Mouse (Mus musculus): ENCODE measurements around the gene Neu2. TPM values are rescaled to one million over a fixed set of nuclear protein-coding genes. Genes with fewer than 3 reads are reported as not detected.

Neu2 gene
- polyA plus RNA-seq, 1 experiment, result 2.6 TPM

DNA sequence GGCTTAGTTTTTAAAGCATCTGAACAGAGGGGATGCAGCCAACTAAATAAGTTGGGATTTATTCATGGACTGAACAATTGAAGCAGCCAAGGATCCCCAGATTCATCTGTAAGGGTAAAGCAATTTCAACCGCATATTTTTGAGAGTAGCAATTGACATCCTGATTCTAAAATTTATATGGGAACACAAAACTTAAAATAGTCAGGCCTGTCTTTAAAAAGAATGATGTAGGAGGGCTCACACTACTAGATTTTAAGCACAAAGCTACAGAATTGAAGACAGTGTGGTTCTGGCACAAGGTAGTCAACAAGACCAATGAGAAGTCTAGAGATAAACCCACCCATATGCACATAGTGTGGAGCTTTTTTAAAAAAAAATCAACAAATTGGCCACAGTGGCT, 27.3 kb downstream of the Neu2 start:
- DNase-seq (ENCODE audit: low read depth), result no peak

DNA sequence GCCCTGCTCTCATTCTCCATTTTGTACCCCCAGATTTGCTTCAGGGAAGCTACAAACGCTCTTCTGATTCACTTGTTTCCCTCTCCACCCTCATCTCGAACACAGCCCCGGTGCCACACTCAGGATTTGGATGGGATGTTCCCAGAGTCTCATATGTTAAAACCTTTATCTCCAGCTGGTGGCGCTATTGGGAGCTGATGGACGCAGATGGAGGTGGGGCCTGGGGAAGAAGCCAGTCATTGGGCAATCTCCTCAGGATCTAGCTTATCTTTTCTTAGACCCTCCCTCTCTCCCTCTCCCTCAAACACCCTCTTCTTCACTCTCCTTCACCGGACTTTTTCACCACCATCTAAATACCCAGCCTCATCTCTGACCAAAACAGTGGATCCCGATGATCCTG, 31.9 kb downstream of the Neu2 start:
- DNase-seq (ENCODE audit: low read depth), result no peak

DNA sequence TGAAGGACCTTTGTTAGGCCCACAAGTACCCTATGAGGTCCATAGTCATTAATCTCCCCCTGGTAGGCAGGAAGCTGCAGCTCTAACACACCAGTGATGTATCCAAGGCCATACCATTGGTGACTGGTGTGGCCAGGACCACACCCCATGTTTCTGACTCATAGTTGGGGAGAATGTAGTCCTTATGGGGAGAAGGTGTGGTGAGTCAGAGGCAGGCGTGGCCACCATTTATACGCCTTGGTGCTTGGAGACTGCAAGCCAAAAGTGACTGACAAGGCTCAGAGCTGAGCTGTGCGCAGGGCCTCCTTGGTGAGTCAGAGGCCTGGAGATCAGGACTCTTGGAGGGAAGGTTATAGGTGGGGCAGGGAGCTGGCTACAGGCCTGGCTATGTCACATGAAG, 41.3 kb downstream of the Neu2 start:
- no peak for DNase-seq (ENCODE audit: low read depth)

DNA sequence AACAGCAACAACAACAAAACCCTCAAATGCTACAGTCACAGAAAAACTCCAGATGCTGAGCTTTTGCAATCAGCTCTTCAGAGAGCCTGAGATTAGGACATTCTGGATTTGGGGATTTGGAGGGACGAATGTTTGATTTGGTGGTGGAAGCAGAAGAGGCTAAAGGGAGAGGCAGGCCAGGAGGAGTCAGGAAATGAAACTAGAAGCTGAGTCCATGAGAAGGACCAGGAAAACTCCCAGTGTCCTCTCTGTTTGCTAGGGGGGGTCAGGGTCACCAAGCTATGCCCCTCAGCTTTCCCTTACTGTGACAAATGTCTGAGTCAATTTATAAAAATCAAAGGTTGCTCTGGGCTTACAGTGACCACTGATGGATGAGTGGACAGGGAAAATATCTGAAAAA, 43.9 kb downstream of the Neu2 start:
- no peak for DNase-seq (ENCODE audit: low read depth)

DNA sequence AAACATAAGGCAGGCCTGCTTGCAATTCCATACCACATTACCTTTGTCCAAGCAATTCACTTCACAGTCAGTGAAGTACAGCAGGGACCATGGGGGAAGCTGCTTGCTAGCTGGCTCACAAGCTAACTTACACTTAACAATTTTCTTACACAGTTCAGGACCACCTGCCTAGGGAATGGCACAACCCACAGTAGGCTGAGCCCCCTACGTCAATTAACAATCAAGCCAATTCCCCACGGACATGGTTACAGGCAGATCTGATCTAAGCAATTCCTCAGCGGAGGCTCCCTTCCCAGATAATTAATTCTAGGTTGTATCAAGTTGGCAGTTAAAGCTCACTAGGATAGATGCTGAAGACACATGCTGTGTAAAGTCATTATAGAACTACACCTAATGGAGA, 53.3 kb downstream of the Neu2 start:
- no peak for DNase-seq (ENCODE audit: low read depth)

DNA sequence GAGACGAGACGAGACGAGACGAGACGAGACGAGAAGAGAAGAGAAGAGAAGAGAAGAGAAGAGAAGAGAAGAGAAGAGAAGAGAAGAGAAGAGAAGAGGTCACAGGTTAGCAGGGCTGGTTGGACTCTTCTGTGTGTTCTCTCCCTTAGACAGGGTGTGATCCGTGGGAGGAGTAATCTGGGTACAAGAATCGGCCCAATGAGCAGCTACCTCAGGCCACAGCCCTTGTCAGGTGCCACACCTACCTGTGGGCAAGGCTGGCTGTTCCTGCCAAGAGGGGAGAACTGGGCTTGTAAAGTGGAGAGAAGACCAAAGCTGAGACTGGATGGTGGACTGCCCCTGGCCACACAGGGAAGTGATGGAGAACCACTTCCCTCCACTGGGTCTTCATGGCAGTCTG, 56.1 kb downstream of the Neu2 start:
- DNase-seq (ENCODE audit: low read depth), result no peak

DNA sequence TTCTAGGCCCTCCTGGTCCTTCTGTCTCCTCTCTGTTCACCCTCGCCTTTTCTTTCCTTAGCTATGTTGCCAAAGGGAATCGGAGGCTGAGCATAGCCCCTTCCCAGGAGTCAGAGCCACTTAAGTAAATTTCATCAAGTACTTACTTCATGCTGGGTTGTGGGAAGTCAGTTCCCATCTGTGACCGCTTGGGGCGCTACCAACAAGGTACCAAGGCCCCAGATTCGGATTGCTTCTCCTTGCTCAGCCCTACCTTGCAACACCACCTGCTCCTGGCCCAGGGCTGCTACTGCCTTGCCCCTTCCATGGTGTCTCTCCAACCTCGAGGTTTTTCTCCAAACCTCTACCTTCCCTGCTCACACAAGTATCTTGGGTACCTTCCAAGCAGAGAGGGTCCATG, 58.7 kb downstream of the Neu2 start:
- DNase-seq (ENCODE audit: low read depth), result no peak

DNA sequence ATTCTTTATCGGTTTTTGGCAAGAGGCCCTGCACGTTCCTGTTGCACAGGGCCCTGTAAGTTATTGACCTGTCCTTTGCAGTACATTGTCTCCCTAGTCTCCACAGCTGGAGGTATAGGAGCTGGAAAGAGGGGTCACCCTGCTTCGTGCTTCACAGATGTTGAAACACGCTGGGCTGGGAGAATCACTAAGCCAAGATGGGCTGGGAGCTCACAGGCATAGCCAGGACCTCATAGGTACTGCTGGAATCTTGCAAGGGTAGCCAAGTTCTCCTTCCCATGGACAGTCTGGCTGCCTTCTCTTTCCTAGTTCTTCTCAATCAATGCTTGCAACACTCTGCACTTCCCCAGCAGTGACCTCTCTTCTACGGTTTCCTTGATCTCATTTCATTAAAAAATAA, 63.6 kb downstream of the Neu2 start:
- DNase-seq (ENCODE audit: low read depth), result no peak

DNA sequence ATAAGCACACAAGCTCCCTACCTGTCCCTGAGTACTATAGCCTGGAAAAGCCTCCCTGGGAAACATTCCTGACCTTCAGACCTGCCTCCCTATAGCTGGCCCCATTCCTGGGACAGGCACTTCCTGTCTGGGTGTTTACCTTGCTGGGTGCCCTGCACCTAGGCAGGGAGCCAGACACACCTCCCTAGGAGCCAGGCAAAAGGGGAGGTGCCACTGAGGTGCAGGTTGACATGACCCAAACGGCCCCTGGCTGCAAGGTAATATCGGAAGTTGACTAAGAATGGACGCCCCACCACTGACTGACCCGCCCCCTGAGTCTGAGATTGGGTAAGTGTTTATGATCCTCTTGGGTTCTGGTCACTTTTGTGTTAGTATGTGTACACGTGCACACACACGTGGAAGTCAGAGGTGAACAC, 64.1 kb downstream of the Neu2 start, which contains the start of gene Ngef:
Gene Ngef (minus strand): TSS at position 71 of the 416 bp plus-strand sequence.
- no peak for DNase-seq (ENCODE audit: low read depth)

DNA sequence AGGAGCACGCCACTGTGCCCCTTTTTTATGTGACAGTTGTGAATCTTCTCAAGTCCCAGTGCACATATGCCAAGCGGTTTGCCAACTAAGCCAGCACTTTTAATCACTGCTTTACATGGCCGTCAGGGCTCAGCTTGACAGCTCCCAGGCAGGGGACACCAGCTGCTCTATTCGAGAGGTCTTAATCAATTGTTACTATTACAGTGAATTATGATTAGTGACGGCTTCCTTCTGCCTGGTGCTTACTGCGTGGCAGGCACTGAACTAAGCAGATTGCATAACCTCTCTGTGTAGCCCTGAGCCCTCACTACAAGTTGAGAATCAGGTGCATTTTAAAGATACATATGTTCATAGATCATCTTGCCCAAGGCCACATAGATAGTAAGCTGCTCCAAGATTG, 64.7 kb downstream of the Neu2 start:
- DNase-seq (ENCODE audit: low read depth), result no peak

DNA sequence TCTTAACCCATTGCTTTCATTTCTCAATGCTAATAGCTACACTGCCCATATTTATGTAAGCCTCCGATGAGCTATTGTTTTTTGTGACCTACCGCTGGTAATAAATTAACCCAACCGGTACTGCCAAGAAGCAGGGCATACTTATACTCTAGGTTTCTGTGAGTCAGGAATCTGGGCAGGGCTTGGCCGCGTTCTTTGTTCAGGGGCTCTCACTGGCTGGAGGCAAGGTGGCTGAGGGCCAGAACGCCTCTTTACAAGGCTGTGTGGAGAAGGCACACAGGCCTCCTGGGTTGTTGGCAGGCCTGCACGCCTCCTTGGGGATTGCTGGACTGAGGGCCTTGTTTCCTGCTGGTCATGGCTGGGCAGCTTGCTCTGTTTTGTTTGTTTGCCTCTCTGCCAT, 65.1 kb downstream of the Neu2 start:
- DNase-seq (ENCODE audit: low read depth), result no peak

DNA sequence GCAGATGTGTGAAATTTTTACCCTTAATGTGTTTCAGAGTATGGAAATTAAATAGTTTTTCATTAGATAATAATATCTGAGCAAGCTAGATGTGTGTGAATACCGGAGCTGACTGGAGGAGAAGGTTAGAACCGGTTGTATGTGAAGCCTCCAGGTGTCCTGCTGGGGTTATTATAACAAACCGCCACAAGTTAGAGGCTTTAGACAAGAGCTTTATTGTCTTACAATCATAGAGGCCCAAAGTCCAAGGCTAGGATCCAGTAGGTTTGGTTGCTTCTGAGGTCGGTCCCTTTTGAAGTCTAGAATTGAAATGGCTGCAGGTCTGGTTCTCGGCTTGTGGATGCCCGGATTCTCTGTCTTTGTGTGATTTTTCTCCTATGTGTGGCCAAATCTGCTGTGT, 69.3 kb downstream of the Neu2 start:
- DNase-seq (ENCODE audit: low read depth), result no peak

DNA sequence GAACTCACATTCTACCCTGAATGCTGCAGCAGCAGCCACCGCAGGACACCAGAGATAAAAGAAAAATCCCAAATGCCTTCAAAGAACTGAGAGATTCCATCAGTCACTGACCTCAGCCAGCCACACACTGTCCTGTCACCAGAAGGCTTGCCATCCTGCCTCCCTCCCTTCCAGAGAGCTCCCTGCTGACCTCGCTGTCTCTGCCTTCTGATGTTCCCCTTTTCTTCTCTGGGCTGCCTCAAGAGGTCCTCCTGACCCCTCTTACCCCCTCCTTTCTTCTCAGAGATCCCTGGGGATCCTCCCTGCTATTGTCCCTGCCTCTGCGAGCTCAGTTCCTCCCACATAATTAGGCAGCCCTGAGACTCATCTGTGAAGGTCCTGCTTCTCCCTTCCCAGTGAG, 71.1 kb downstream of the Neu2 start:
- DNase-seq (ENCODE audit: low read depth), result no peak

DNA sequence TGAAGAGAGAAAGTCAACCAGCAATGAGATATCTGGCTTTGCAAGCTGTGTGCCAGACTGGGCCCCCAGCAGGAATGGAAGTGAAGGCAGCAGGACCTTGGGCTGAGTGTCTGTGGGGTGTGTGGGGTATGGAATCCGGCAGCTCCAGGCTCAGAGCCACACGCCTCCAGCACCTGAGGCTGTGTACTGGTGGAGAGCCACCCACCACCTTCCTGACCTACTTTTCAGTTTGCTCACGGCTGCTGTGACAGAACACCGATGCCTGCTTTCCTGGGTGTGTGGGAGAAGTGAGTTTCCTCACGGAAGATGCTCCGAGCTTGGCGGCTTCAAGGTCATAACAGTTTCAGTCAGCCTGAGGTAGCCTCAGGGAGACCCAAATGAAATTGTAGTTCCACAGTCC, 79.5 kb downstream of the Neu2 start:
- no peak for DNase-seq (ENCODE audit: low read depth)

DNA sequence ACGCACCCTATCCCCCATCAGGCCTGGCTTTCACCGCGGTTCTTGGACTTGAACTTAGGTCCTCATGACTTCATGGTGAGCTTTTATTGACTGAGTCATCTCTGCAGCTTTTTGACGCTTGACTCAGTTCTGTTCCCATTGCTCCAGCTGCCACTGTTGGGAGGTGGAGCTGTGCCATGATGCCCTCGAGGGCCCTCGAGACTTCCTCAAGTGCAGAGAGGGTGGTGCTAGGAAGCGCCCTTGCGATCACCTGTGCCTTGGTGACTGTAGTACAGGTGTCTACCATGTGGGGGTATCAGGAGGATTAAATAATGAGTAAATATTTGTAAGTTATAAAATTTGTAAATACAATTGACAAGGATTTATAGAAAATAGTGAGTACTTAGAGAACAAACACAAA, 80.3 kb downstream of the Neu2 start:
- no peak for DNase-seq (ENCODE audit: low read depth)

DNA sequence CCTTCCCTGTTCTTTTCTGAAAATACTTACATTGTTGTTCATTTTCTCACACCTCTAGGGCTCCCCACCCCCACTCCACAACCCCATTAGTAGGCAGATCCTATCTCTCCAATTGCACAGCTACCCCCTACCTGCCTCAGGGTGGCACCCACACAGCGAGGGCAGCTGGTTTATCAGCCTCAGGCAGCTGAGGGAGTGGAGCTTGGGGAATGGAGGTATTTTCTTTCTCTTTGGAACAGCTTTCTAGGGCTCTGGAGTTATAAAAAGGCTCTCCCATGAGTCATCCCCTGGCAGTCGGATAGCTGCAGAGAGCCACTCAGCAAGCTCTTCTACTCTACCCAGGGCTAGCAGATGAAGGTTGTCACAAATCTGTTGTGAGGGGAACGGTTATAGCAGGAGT, 84.6 kb downstream of the Neu2 start:
- no peak for DNase-seq (ENCODE audit: low read depth)

DNA sequence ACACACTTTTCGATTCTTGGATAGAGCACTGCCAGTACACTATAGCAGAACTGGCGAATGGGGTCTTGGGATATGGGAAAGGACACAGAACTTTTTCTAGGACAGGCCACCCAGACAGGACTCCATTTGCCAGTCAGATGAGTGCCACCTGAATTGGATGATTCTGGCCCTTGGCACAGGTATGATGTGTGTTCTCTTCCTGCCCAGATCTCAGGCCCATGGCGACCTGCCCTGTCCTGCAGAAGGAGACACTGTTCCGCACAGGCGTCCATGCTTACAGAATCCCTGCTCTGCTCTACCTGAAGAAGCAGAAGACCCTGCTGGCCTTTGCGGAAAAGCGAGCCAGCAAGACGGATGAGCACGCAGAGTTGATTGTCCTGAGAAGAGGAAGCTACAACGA, 85.0 kb downstream of the Neu2 start:
- DNase-seq (ENCODE audit: low read depth), result no peak

DNA sequence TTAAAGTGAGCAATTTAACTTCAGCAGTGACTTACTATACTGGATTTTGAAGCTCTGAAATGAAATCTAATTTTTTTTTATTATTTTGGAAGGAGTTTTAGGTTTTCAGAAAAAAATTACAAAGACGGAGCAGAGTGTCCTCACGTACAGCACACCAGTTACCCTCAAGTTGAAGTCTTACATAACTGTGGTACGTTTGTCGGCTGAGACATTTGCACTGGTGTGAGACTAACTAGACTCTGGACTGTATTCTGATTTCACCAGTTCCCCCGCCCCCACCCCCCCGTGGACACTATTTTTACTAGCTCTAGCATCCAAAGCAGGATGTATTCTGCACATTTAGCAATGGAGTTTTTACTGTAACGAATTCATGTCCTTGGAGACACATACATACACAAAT, 90.8 kb downstream of the Neu2 start:
- no peak for DNase-seq (ENCODE audit: low read depth)

DNA sequence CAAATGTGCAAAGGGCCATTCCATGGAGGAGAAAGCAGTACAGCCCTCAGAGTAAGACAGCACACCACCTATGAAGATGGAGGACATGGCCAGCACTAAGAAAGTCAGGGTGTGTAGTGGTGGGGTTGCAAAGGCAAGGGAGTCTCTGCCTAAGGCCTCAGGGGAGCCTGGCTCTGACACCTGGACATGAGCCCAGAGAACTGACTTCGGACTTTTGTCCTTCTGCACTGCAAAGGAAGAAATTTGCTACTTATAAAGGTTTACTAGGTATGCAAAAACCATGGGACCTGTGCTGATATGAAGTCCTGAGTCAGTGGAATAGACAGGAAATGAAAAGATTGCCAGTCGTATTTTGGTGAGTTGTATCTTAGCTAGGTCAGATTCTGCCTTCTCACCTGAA, 92.1 kb downstream of the Neu2 start:
- DNase-seq (ENCODE audit: low read depth), result no peak

DNA sequence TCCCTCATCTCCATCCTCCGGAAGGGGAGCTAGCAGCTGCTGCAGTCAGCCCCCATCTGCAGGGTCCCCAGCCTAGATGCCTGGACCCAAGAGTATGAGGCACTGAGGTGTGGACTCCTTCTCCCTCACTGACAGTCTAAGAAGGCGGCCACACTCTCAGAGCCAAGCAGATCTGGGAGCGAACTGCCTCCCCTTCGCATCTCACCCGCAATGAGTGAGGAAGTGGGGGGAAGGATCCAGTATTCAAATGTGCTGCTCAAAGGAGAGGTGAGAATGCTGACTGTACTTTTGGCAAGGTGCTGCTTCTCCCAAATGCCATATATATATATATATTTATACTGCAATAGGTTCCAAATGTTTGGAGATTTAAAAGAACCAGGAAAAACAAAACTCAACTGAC, 93.7 kb downstream of the Neu2 start:
- no peak for DNase-seq (ENCODE audit: low read depth)

DNA sequence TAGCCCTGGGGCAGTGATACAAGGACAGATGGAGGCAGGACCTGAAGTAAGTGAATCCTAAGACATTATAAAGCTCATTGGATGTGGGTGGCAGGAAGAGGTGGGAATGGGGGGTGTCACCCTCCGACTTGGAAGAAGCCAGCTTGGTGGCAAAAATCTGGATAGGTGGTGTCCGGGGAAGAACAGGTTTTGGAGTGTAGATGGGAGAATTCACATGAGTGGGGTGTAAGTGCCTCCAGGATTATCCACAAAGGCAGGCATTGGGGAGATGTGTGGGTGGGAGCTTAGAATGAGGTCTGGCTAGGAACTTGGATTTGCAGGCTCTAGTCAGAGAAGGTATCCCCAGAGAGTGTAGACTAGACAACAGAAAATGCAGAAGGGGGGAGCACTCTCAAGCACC, 95.6 kb downstream of the Neu2 start:
- DNase-seq (ENCODE audit: low read depth), result no peak

DNA sequence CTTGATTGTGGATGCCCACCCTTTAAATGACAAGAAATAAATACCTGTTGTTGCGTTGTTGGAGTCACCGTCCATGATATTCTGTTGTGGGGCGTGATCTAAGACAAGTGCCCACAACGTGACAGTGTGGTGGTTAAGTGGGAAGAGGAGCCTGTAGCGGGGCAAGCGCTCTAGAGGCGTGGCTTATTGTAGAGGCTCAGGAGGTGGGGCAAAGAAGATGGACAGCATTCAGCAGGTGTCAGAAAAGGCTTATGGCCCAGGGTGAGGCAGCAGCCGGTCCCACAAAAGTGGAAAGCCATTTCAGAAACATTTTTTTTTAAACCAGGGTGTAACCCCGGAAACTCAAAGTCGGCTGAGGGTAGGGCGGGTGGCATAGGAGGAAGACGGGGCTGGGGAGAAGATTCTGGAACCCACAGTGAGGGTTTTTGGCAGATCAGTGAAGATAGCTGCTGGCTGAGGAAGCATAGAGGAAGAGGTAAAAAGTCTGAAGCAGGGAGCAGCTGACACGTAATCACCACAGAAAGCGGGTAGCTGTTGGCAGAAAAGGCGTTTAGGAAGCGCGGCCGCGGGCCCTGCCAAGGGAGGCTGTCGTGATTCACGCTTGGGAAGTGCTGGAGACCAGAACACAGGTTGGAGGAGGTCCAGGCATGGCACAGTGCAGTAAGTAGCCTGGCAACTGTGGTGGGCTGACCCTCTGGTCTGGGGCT, 97.8 kb downstream of the Neu2 start:
- DNase-seq (ENCODE audit: low read depth), result no peak

DNA sequence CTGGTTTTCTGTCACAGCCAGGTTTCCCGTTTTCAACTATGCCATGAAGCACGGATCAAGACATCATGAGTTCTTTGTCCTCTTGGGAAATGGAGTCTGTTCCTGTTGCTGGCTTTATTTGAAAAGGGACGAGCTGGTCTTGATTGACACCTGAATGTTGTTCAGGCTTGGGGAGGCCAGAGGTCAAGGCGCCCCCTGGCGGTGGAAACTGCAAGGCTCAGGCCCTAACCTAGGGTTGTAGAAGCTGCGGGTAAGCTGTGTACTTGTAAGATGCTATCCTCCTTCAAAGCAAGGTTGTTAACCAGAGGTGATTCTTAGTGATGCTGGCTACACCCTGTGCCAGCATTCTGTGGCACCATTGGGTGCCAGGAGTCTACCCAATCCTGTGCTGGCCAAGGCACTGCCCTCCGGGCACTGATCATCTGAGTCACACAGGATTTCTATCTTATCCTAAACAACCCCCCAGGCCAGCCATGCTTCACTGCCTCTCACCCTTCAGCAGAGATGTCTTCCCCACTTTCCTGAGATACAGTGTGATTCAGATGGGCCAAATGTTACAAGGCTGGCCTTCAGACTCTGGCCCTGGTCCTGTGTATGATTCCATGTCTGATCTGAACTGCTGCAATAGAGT, 98.8 kb downstream of the Neu2 start:
- DNase-seq (ENCODE audit: low read depth), result no peak

All from gonadal fat pad, adult 2 months (tissue).